Mouse (Mus musculus) limb, embryonic 14.5 days (tissue): ENCODE results near the gene Oas1g. TPM values are rescaled to one million over a fixed set of nuclear protein-coding genes. Genes with fewer than 3 reads are reported as not detected.
"Not testable (repeated sequence)": the region's sequence is repeated elsewhere in the genome, so short reads cannot be mapped to it uniquely, and the experiment has no call there.

Experiments used
- ATAC-seq: fragments of 200-750 bp; cut with Nextera tagmentation; 2 replicates; pipeline ENCODE4 v1.8.0; 2017; ENCODE audit warnings: low read depth, moderate number of reproducible peaks, moderate TSS enrichment; ENCODE audit not compliant: low FRiP score
- DNase-seq: peaks from one replicate; pipeline ENCODE4 v3.0.0-alpha.2; 2015; ENCODE audit warnings: low spot score
- H3K27ac ChIP-seq: fragments of 300-500 bp; sonication (generic); replicated peaks from 2 replicates; pipeline ENCODE4 v1.5.1; 2014; ENCODE audit warnings: low read depth, mild to moderate bottlenecking, low read length, moderate library complexity, mixed read lengths
- H3K27me3 ChIP-seq: fragments of 300-500 bp; sonication (generic); 2 replicates; pipeline ENCODE4 v1.6.1; 2014; ENCODE audit warnings: low read length, mixed read lengths; ENCODE audit not compliant: control insufficient read depth, insufficient read depth
- H3K36me3 ChIP-seq: fragments of 300-500 bp; sonication (generic); 2 replicates; pipeline ENCODE4 v1.6.1; 2014; ENCODE audit warnings: mild to moderate bottlenecking, low read length, moderate library complexity, mixed read lengths; ENCODE audit not compliant: control insufficient read depth, insufficient read depth
- H3K4me1 ChIP-seq: fragments of 300-500 bp; sonication (generic); 2 replicates; pipeline ENCODE4 v1.6.1; 2014; ENCODE audit warnings: antibody characterized with exemption, low read length, mixed read lengths; ENCODE audit not compliant: control insufficient read depth, insufficient read depth
- H3K4me2 ChIP-seq: fragments of 300-500 bp; sonication (generic); replicated peaks from 2 replicates; pipeline ENCODE4 v1.6.1; 2014; ENCODE audit warnings: low read depth, mild to moderate bottlenecking, low read length, moderate library complexity; ENCODE audit not compliant: severe bottlenecking
- H3K4me3 ChIP-seq: fragments of 300-500 bp; sonication (generic); replicated peaks from 2 replicates; pipeline ENCODE4 v1.5.1; 2014; ENCODE audit warnings: low read length
- H3K9ac ChIP-seq: fragments of 300-500 bp; sonication (generic); 2 replicates; pipeline ENCODE4 v1.6.1; 2014; ENCODE audit warnings: mild to moderate bottlenecking, low read depth, low read length, moderate library complexity; ENCODE audit not compliant: severe bottlenecking
- H3K9me3 ChIP-seq: fragments of 300-500 bp; sonication (generic); 2 replicates; pipeline ENCODE4 v1.6.1; 2016; ENCODE audit warnings: low read length; ENCODE audit not compliant: control insufficient read depth
- POLR2A ChIP-seq: fragments of 200-500 bp; IDR thresholded peaks from 2 replicates; pipeline ENCODE4 v1.8.0; 2012; ENCODE audit warnings: inconsistent platforms, mild to moderate bottlenecking, moderate library complexity, borderline replicate concordance; ENCODE audit not compliant: insufficient read depth, insufficient read length; ENCODE audit errors: extremely low read depth
- WGBS: fragments of 180-500 bp; shearing (Covaris S2); extraction: QIAGEN DNeasy Blood & Tissue Kit; methylation state at CpG from one replicate; pipeline ENCODE4 v1.1.7; 2014; 5-methylcytosine and 5-hydroxymethylcytosine counted together
- polyA plus RNA-seq, 2 experiments: library from polyadenylated mRNA; depleted of rRNA in 1 of 2; stranded (reverse) in 1 of 2; unstranded in 1 of 2; fragments of >200 nt; fragmentation: Nextera tagmentation in 1 of 2; extraction: Ambion mirVana in 1 of 2; gene quantifications; 2 replicates each; pipeline versions ENCODE4 v1.2.1 to v1.2.3; 2012 to 2014

The Oas1g gene
- polyA plus RNA-seq, 2 experiments = 0.72 TPM; not detected in 1

- 15% methylated on average over 2 of the region's 2 CpGs for WGBS
- no peak overlapping the region for H3K27ac ChIP-seq
- no peak overlapping the region for H3K9ac ChIP-seq
- H3K27me3 ChIP-seq = no peaks in the 10 kb centered on the region
- H3K4me1 ChIP-seq = no peaks in the 10 kb centered on the region
- H3K36me3 ChIP-seq = no peaks in the 10 kb centered on the region
- no peak for TF ChIP-seq POLR2A
- ATAC-seq (no peak), DNase-seq (no peak)
- no peak overlapping the region for H3K4me2 ChIP-seq
- H3K4me3 ChIP-seq = no peak overlapping the region
- no peaks in the 10 kb centered on the region for H3K9me3 ChIP-seq
Measured at GRCm38 (mm10) chr5:120892243-120892660, 4.8 kb upstream of the Oas1g start.

GRCm38 (mm10) chr5:120891566-120892242 lies 4.3 kb upstream of the Oas1g start:
- H3K27ac ChIP-seq, ATAC-seq, H3K4me2 ChIP-seq, H3K4me3 ChIP-seq, H3K36me3 ChIP-seq, H3K9me3 ChIP-seq, H3K27me3 ChIP-seq, H3K9ac ChIP-seq, H3K4me1 ChIP-seq, DNase-seq: not testable (repeated sequence)
- WGBS = 63% methylated on average over 2 of the region's 2 CpGs

DNA sequence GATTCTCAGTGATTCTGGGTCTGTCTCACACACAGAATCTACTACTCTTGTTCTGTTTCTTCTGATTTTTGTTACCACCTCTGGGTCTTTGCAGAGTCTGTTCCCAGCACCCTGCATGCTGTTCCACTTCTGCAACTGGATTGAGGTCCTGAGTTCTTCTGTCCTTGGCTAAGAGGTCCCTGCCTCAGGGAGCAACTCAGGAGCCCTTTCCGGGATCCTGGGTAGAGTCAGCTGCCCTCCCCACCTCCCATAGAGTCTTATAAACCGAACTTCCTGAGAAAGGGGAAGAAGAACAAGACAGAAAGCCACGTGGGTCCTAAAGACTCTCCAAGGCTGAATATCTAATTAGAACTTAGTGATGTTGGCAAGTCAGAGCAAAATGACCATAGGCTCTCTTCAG lies 3.6 kb upstream of the Oas1g start:
- Histone ChIP-seq H3K4me3 (no peak overlapping the region), H3K4me1 (no peaks in the 10 kb centered on the region), H3K27ac (no peak overlapping the region), H3K4me2 (no peak overlapping the region), H3K27me3 (no peaks in the 10 kb centered on the region), H3K9me3 (no peaks in the 10 kb centered on the region), H3K9ac (no peak overlapping the region), H3K36me3 (no peaks in the 10 kb centered on the region)
- ATAC-seq (no peak), DNase-seq (no peak)
- no peak for TF ChIP-seq POLR2A
- 43% methylated on average over 3 of the region's 3 CpGs for WGBS

- no peak overlapping the region for H3K4me3 ChIP-seq
- DNase-seq (no peak), ATAC-seq (no peak)
- no peaks in the 10 kb centered on the region for H3K4me1 ChIP-seq
- H3K4me2 ChIP-seq = no peak overlapping the region
- TF ChIP-seq POLR2A = no peak
- H3K36me3 ChIP-seq = no peaks in the 10 kb centered on the region
- no peaks in the 10 kb centered on the region for H3K9me3 ChIP-seq
- WGBS = 79% methylated on average over 2 of the region's 2 CpGs
- no peak overlapping the region for H3K27ac ChIP-seq
- no peak overlapping the region for H3K9ac ChIP-seq
- H3K27me3 ChIP-seq = no peaks in the 10 kb centered on the region
Measured at GRCm38 (mm10) chr5:120890026-120890425, 2.6 kb upstream of the Oas1g start.

DNA sequence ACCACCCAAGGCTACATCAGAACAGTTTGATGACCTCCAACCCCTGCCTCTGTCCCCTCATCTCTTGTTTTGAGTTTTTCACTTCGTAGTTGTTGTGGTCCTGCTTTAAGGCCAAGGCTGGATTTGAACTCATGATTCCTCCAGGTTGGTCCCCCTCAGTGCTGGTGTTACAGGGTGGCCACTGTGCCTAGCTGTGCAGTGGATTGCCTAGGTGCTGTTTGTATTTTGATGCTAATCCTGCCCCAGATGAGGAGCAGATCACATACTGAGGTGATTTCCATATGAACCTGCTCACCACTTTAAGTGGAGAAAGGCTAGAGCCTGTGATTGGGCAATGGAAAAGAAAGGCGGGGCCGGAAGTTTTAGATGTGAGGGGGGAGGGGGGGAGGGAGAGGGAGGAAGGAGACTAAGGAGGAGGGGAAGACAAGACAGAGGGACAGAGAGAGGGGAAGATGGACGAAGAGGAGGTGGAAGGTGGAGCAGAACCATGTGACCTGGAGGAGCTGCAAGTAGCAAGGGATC lies 942 bp upstream of the Oas1g start:
- not testable (repeated sequence) for ATAC-seq

More for the DNA sequence above, 942 bp upstream of the Oas1g start:
- not testable (repeated sequence) for H3K27ac ChIP-seq, H3K4me2 ChIP-seq, H3K9ac ChIP-seq, H3K9me3 ChIP-seq, H3K4me1 ChIP-seq, H3K27me3 ChIP-seq, DNase-seq, H3K36me3 ChIP-seq, H3K4me3 ChIP-seq
- WGBS = 35% methylated on average over 4 of the region's 4 CpGs
